Mouse (Mus musculus) embryonic facial prominence, embryonic 11.5 days (tissue): ENCODE measurements around the gene Coro6. TPM values are rescaled to one million over a fixed set of nuclear protein-coding genes. Genes with fewer than 3 reads are reported as not detected.
A peak's percentile ranks its signal among the peaks of the same experiment; 100 is the strongest.

ENCODE experiments used
- ATAC-seq: fragments of 200-750 bp; cut with Nextera tagmentation; replicated peaks from 2 replicates; pipeline ENCODE4 v1.8.0; 2017; ENCODE audit warnings: low read depth; ENCODE audit not compliant: insufficient number of reproducible peaks, low FRiP score, low TSS enrichment
- DNase-seq: peaks from one replicate; pipeline ENCODE4 v3.0.0-alpha.2; 2015; ENCODE audit warnings: low spot score
- H3K27ac ChIP-seq: fragments of 300-500 bp; sonication (generic); replicated peaks from 2 replicates; pipeline ENCODE4 v1.5.1; 2014; ENCODE audit warnings: mild to moderate bottlenecking, low read depth, low read length, control low read depth
- H3K27me3 ChIP-seq: fragments of 300-500 bp; sonication (generic); 2 replicates; pipeline ENCODE4 v1.6.1; 2014; ENCODE audit warnings: mild to moderate bottlenecking, low read length, moderate library complexity, mixed read lengths; ENCODE audit not compliant: control insufficient read depth, insufficient read depth
- H3K36me3 ChIP-seq: fragments of 300-500 bp; sonication (generic); replicated peaks from 2 replicates; pipeline ENCODE4 v1.6.1; 2014; ENCODE audit warnings: low read depth, mild to moderate bottlenecking, low read length, moderate library complexity, mixed read lengths; ENCODE audit not compliant: control insufficient read depth, insufficient read depth
- H3K4me1 ChIP-seq: fragments of 300-500 bp; sonication (generic); 2 replicates; pipeline ENCODE4 v1.6.1; 2014; ENCODE audit warnings: low read length, mixed read lengths; ENCODE audit not compliant: control insufficient read depth, insufficient read depth
- H3K4me2 ChIP-seq: fragments of 300-500 bp; sonication (generic); 2 replicates; pipeline ENCODE4 v1.6.1; 2014; ENCODE audit warnings: low read depth, mild to moderate bottlenecking, control low read depth, low read length, moderate library complexity
- H3K4me3 ChIP-seq: fragments of 300-500 bp; sonication (generic); 2 replicates; pipeline ENCODE4 v1.5.1; 2014; ENCODE audit warnings: low read depth, low read length, control low read depth
- H3K9ac ChIP-seq: fragments of 300-500 bp; sonication (generic); replicated peaks from 2 replicates; pipeline ENCODE4 v1.6.1; 2014; ENCODE audit warnings: mild to moderate bottlenecking, control low read depth, low read length
- H3K9me3 ChIP-seq: fragments of 300-500 bp; sonication (generic); replicated peaks from 2 replicates; pipeline ENCODE4 v1.6.1; 2016; ENCODE audit warnings: mild to moderate bottlenecking, low read length, inconsistent platforms, mixed read lengths; ENCODE audit not compliant: control insufficient read depth
- whole genome bisulfite sequencing: fragments of 180-500 bp; shearing (Covaris S2); extraction: QIAGEN DNeasy Blood & Tissue Kit; methylation state at CpG from one replicate; pipeline ENCODE4 v1.1.7; 2014; 5-methylcytosine and 5-hydroxymethylcytosine counted together
- polyA plus RNA-seq: library from polyadenylated mRNA; unstranded; fragments of >200 nt; fragmentation: Nextera tagmentation; extraction: Ambion mirVana; gene quantifications from 2 replicates; pipeline ENCODE4 v1.2.1, GENCODE M21; 2014

Gene Coro6
- polyA plus RNA-seq, 1 experiment from 2014 or later: 0.25 TPM

DNA sequence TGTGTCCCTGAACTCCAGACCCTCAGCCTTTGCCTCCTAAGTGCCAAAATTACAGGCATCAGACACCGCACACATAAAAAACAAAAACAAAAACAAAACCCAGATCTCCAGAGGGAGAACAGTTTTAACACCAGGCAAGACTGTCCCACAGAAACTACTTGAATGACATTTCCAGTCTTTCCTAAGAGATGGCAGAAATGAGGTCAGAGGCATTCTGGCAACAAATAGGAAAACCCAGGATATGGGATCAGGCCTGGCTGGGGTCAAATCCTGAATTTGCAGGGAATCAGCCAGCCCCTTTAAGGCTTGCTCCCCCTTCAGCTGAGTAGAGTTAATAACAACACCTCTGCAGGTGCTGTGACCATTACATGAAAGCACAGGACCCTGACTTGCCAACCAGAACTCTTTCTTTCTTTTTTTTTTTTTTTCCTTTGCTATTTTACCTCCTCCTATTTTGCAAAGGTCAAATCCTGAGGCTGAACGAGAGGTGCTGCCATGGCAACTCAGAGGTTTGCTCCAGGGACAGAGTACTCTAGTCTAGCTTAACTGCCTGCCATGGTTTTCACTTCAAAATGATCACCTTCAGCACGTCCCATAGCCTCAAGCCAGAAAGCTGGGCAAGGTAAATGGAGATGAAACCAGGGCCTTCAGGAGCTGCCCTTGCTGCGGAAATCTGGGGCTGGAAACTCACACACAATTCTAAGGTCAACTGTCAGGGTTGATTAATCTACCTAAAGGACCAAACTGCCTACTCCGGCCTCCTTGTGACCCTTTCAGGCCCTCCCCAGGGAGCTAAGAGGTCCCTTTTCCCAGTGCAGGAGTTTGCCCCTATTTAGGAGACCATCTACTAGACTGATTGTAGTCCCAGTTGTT lies 54.6 kb downstream of the Coro6 start:
- Histone ChIP-seq H3K27ac (no peak overlapping the region), H3K9me3 (no peaks in the 10 kb centered on the region), H3K4me1 (peaks cover 15% of the 10 kb centered on the region), H3K9ac (no peak overlapping the region), H3K36me3 (no peaks in the 10 kb centered on the region), H3K4me2 (no peak overlapping the region), H3K4me3 (no peak overlapping the region), H3K27me3 (peaks cover 8% of the 10 kb centered on the region)
- ATAC-seq (no peak), DNase-seq (no peak)
- 44% methylated on average over 5 of the region's 5 CpGs for WGBS

DNA sequence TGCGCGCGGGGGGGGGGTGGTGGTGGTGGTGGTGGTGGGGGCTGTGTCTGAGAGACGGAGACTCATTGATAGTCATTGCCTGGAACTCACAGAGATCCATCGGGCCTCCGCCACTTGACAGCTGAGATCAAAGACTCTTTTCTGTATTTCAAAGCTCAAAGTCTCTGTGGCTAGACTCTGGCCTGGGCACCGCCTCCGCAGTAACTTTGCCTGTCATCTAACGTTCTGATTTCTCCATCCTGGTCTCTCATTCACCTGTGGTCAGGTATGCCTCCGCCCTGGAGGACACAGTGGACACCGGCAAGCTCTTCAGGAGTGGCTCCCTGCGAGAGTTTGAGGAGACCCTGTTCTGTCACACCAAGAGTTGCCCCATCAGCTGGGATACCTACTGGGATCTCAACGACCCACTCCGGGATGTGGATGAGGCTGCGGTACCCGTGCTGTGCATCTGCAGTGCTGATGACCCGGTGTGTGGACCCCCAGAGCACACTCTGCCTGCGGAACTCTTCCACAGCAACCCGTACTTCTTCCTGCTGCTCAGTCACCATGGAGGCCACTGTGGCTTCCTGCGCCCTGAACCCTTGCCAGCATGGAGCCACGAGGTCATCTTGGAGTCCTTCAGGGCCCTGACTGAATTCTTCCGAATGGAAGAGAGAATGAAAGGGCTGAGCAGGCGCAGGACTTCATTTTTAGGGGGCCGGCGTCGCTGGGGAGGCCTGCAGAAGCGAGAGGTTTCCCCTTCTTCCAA lies 56.0 kb downstream of the Coro6 start:
- no peaks in the 10 kb centered on the region for H3K36me3 ChIP-seq
- H3K9me3 ChIP-seq: no peaks in the 10 kb centered on the region
- H3K27me3 ChIP-seq: peaks cover 8% of the 10 kb centered on the region
- no peak overlapping the region for H3K4me2 ChIP-seq
- DNase-seq (no peak), ATAC-seq (no peak)
- no peak overlapping the region for H3K27ac ChIP-seq
- peaks cover 12% of the 10 kb centered on the region for H3K4me1 ChIP-seq
- 81% methylated on average over 27 of the region's 27 CpGs for WGBS
- no peak overlapping the region for H3K4me3 ChIP-seq
- no peak overlapping the region for H3K9ac ChIP-seq

DNA sequence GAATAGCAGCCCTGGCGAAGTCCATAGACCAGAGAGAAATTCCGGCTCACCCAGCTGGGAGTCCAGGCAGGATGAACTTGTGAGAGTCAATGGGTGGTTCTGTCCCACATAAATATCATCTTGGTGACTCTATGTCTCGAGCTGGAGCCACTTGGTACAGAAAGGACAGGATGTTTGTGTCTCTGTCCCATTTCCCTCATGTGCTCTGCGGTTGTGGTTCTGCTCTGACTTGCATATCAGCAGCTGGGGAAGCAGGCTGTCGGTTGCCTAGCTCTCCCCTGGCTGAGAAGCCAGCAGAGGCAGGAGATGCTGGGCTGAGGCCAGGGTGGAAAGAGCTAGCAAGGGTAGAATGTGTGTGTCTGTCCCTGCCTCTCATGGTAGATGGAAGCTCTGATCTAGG lies 56.8 kb downstream of the Coro6 start, which contains the start of gene Gm10392:
Gm10392 (minus strand) TSS at position 156 of the 400 bp plus-strand sequence.
- H3K27ac ChIP-seq: 0 out of 2 replicates have a peak within 1 kb of the TSS, but pooled peaks have one; percentile 8

More for the DNA sequence above, 56.8 kb downstream of the Coro6 start, which contains the start of gene Gm10392:
- Histone ChIP-seq H3K36me3 (no peaks in the 10 kb centered on the region), H3K27me3 (peaks cover 8% of the 10 kb centered on the region), H3K9me3 (no peaks in the 10 kb centered on the region), H3K4me2 (no peak within 1 kb of the TSS; the same call in 1 of the 2 replicates), H3K4me3 (no peak within 1 kb of the TSS), H3K4me1 (peaks cover 12% of the 10 kb centered on the region), H3K9ac (no peak within 1 kb of the TSS)
- DNase-seq (no peak), ATAC-seq (no peak)
- WGBS: 81% methylated on average over 5 of the region's 5 CpGs

Other genes with a start within 250 kb of the Coro6 start
- gene Ssh2, start 246.1 kb upstream of the Coro6 start, polyA plus RNA-seq: 8.5 and 10.0 TPM in 2 replicates
- gene Ankrd13b, start 27.3 kb downstream of the Coro6 start, polyA plus RNA-seq: 7.9 and 8.5 TPM in 2 replicates
- gene Git1, start 31.2 kb downstream of the Coro6 start, polyA plus RNA-seq: 11.9 and 12.4 TPM in 2 replicates
- gene Abhd15, start 52.7 kb downstream of the Coro6 start, polyA plus RNA-seq: 1.9 and 2.8 TPM in 2 replicates
- 31.0 and 35.5 TPM in 2 replicates for gene Trp53i13, start 53.6 kb downstream of the Coro6 start, polyA plus RNA-seq
- 0.14 TPM in 1 of 2 replicates, not detected in the other for gene Gm10392, start 56.8 kb downstream of the Coro6 start, polyA plus RNA-seq
- 15.1 and 15.3 TPM in 2 replicates for gene Taok1, start 145.4 kb downstream of the Coro6 start, polyA plus RNA-seq
- 4.1 and 4.8 TPM in 2 replicates for gene Nufip2, start 223.7 kb downstream of the Coro6 start, polyA plus RNA-seq